Mouse (Mus musculus): ENCODE data around the gene Nfs1.

The Nfs1 gene

GRCm38 (mm10) chr2:156143953-156144724, at the start of gene Nfs1, which contains the start of gene Romo1:
Nfs1 (minus strand) TSS chr2:156144186.
Romo1 (plus strand) TSS chr2:156144039.
- peak; percentile 96 for DNase-seq

DNA sequence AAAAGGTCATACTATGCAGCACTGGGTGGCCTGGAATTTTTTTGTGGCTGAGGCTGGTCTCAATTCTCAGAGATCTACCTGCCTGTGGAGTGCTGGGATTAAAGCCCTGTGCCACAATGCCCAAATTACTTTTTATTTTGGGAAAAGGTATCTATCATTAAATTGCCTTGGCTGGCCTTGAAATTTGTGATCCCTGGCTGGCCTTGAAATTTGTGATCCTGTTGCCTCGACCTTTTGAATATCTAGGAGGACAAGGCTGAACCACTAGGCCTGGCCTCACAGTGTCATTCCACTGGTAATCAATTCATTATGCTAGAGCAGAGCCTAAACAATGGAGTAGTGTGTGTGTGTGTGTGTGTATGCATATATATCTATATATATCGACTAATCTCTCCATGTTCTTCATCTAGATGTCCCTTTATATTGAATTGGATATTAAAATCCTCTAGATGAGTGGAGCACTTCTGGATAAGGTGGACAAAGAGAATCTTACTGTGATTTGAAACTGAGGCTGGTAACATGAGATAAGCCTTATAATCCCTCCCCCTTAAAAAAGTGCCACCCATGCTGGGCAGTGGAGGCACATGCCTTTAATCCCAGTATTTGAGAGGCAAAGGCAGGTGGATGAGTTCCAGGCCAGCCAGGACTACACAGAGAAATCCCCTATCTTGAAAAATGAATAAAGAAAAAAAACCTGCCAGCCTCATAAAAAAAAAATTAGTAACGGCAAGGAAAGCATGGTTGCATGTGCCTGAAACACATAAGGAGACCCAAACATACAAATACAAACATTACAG, 49.3 kb upstream of the Nfs1 start:
- DNase-seq, result no peak

- DNase-seq, result no peak
Observed at GRCm38 (mm10) chr2:156192068-156192467, 48.1 kb upstream of the Nfs1 start.

GRCm38 (mm10) chr2:156191540-156191939, 47.6 kb upstream of the Nfs1 start:
- DNase-seq, result no peak

GRCm38 (mm10) chr2:156190004-156190896, 46.3 kb upstream of the Nfs1 start:
- no peak for DNase-seq

DNA sequence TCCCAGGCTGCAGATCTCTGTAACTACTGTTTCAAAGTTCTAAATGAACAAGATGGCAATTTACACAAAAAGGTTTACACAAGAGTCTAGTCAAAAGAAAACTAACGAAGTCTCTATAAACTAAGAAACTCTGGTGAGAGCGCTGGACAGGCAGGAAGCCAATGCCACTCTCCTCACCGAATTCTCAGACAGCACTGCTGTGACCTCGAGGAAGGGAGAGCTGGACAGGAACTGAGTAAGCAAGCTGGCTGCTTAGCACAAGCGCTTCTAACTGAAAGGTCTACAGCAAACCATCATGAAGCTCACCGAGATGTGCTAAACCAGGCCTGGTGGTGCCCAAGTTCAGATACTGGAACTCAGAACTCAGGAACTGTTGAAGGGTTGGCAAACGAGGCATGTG, 45.3 kb upstream of the Nfs1 start:
- peak; percentile 12 for DNase-seq

- no peak for DNase-seq
Observed at GRCm38 (mm10) chr2:156181592-156181991, 37.6 kb upstream of the Nfs1 start.

DNA sequence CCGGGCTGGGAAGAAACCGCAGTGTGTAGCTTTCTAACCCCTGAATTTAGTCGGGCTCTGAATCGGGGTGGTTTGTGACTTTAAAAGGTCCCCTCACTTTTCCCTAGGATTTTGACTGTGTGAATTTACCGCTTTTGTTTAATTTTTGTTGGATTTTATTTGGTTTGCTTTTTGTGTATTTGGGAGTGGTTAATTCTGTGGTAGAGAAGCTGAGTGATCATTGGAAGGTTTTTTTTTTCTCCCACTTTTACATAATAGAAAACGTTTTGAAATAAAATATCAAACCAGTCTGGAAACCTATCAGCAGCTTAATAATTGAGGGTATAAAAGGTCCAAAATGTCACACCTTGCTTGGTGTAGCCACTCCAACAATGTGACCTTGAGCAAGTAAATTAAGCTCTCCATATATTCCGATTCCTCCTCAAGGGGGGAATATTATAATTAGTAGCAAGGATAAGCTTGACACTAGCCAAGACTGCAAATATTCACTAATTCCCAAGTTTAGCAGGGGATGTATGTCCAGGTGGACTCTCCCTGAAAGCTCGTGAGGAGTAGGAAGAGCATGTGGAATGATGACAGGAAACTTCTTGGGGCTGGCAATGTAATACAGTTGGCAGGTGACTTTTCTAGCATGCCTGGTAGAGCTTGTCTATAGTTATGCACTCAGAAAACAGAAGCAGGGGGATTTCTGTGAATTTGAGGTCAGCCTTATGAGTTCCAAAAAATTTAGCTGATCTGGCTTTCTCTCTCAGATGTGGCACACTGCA, 37.0 kb upstream of the Nfs1 start:
- DNase-seq, result no peak

DNA sequence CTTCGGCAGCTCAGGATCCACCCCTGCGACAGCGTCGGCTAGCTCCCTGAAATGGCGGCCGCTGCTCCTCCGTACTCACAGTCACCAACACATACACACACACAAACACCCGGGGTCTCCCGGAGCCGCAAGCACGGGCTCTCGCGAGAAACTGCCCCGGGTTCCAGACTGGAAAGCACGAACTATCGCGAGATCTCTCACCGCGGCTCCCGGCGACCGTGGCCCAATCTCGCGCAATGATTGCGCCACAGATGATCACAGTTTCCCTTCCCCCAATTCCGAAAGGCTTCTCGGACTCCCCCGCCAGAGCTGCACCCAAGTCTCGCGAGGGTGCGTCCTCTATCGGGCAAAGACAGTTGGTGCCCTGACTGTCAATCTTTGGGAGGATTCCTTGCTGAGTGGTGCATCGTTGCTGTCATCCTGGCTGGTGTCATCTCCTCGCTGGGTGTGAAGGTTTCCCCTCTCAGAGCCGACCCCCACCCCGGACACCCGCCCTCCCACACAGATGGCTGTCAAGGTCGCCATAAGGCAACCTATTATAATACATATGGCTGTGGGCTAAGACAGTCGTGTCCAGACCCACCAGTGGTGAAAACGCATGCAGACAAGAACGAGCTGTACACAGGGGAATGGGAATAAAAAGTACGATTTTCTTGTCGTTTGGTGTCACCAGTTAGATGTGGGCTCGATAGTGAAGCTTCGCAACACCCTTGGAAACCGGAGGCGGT, 36.3 kb upstream of the Nfs1 start, which contains the start of gene Rbm39:
TSS of gene Rbm39 (minus strand) at position 145 of the 728 bp plus-strand sequence.
- peak; percentile 100 for DNase-seq

DNA sequence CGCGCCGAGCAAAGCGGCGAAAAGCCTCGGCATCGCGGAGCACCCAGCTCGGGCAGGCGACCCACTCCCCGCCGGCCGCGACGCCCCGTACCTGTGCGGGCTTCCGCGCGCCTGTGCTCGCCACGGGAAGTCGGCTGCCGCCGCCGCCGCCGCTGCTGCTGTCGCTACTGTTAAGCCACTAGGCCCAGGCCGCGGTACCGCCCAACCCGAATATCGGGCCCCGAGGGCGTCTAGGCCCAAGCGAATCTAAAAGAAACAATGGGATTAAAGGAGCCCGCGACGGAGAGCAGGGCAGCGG, 35.8 kb upstream of the Nfs1 start:
- no peak for DNase-seq

DNA sequence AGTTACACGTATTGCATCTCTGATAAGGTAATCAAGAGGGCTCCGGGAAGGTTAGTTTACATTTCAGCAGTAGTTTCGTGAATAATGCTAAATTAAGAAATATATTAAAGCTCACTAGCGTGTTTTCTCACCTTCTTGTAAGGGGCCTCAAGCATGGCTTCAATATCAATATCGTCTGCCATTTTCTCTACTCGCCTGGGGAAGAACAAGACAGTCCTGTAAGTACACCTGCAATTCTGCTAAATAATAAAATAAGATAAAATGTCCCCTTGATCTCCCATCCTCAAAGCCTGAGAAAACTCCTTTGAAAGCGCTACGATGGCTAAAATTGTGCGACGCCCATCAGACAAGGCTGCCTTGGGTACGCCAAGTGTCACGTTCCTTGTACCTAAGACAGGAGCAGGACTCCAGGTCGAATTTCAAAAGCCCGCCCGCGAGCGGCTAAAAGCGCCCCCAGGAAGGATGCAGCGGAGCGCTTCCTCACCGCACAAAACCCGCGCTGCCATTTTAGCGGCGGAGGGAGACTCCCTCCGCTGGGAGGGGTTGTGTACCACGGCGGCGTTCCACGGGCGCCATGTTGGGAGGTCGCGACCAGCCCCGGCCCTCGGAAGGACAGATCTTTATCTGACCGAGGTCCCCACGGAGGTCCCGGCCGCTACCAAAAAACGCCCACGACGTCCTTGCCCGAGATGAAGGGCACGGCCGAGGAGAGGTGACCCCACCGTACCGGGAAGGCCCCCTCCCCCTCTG, 35.2 kb upstream of the Nfs1 start:
- peak; percentile 88 for DNase-seq

- no peak for DNase-seq
Observed at GRCm38 (mm10) chr2:156177651-156178050, 33.7 kb upstream of the Nfs1 start.

DNA sequence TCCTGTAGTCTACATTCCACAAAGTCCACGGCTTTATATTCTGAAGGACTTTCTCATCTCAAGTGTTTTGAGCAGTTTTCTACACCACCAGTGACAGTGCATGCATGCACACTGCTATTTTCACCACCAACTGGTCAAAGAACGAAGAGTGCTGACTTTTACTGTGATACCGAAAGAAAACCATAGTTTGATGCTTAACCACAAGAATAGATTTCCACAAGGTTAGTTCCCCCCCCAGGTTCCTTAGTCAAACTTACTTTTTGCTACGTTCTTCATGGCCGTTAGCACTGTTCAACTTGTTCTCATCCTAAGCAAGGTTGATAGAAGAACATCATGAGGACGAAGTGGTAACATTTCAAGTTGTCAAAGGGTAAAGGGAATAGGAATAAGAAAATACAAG, 33.1 kb upstream of the Nfs1 start:
- DNase-seq, result no peak

DNA sequence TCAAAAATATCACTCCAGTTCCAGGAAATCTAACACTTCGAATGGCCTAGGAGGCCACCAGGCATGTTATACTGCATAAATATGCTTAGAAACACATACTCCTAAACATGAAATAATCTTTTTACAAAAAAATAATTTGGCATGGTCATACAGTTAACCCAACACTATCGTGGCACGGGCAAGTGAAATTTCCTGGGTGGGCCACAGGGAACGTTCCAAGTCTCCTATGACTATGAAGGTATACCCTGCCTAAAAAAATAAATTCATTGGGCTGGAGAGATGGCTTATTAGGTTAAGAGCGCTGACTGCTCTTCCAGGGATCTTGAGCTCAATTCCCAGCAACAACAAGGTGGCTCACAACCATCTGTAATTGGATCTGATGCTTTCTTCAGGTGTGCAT, 22.6 kb upstream of the Nfs1 start:
- no peak for DNase-seq

DNA sequence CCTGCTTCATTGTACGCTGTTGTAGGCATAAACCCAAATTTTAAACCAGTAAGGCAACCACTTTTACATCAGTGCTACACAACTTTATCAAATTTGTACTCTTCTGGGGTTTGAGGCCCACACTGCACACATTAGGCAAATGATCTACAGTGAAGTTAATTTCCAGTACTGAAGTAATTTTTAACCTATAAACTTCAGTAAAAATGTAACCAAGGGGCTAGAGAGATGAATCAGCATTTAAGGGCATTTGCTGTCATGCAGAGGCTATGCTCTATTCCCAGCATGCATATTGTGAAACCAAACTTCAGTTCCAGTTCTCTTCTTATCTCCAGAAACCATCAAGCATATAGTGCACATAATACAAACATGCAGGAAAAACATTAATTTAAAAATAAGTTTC, 21.5 kb upstream of the Nfs1 start:
- no peak for DNase-seq

- DNase-seq, result no peak
Observed at GRCm38 (mm10) chr2:156151538-156151937, 7.6 kb upstream of the Nfs1 start.

GRCm38 (mm10) chr2:156147316-156147915, 3.4 kb upstream of the Nfs1 start:
- no peak for DNase-seq

DNA sequence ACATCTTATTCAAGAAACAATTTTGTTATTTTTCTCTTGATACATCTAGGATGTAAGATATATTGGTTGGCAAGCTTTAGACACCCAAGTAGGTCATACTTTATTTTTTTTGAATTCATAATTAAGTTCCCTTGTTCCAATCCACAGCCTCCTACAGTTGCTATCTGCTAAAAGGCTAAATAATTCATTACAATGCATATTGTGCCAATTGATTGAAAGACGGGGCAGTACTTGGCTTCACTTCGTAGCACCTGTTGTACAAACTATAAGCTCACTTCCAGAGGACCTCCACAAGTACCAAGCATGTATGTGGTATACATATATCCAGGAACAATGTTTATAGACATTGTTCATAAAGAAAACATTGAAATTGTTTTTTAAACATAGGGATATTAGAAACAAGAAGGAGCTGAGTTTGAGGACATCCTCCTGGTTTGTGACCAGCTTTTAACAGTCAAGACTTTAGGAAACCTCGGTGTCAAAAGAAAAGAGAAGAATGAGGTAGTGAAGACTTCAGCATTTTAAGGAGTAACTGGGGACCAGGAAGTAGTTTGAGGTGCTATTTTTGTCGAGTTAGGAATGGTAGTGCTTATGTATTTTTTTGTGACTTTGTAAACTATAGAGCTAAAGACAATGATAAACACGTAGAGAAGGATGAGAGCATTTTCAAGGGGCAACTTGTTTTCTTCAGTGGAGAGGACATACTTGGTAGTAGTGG, 2.4 kb upstream of the Nfs1 start:
- no peak for DNase-seq

DNA sequence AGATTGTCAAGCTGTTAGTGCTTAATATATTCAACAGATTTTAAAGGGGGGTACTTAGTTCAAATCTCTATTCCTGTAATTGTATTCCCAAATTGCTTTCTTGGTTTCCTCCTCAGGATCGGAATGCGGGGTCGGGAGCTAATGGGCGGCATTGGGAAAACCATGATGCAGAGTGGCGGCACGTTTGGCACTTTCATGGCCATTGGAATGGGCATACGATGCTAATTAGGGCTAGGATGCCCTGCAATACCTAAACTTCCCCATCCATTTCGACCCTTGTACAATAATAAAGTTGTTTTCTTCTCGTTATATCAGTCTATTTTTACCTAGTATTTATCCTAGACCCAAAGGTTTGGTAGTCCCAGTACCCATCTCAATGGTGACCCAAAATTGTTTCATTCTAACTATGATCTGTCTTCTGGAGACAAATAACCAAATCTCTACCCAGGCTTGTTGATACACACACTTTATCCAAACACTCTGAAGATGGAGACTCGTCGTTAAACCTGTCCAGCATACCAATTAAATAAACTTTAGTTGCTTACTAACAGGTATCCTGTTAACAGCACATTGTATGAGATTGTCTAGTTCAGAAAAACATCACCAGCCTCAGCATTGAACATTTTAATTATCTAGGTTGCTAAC, 1.6 kb upstream of the Nfs1 start:
- DNase-seq, result no peak
